Mouse (Mus musculus) G1E (cell line): ENCODE measurements around the gene Grin2b. TPM values are rescaled to one million over a fixed set of nuclear protein-coding genes. Genes with fewer than 3 reads are reported as not detected.

Experiments
- ATAC-seq: 2 replicates; pipeline ENCODE4 v1.8.0; 2016; ENCODE audit warnings: mild to moderate bottlenecking; ENCODE audit not compliant: insufficient number of reproducible peaks, poor library complexity, low FRiP score, severe bottlenecking; ENCODE audit errors: extremely low read depth
- DNase-seq: peaks from one replicate; pipeline ENCODE4 v3.0.0; 2012; ENCODE audit warnings: low spot score
- H3K27me3 ChIP-seq: 2 replicates; pipeline ENCODE4 v1.6.1; 2012; ENCODE audit warnings: mild to moderate bottlenecking, low read length, inconsistent platforms; ENCODE audit not compliant: insufficient read depth
- H3K36me3 ChIP-seq: replicated peaks from 2 replicates; pipeline ENCODE3; 2012; ENCODE audit warnings: mild to moderate bottlenecking, inconsistent platforms
- H3K4me1 ChIP-seq: 2 replicates; pipeline ENCODE4 v1.6.1; 2012; ENCODE audit warnings: low read depth, low read length, inconsistent platforms, mixed read lengths; ENCODE audit not compliant: insufficient read depth
- H3K4me3 ChIP-seq: 2 replicates; pipeline ENCODE4 v1.5.1; 2012; ENCODE audit warnings: low read depth, mild to moderate bottlenecking, inconsistent platforms, low read length, moderate library complexity, mixed read lengths
- H3K9me3 ChIP-seq: replicated peaks from 2 replicates; pipeline ENCODE4 v1.6.1; 2012; ENCODE audit warnings: inconsistent platforms
- CTCF ChIP-seq: IDR thresholded peaks from 2 replicates; pipeline ENCODE4 v1.5.1; 2012; ENCODE audit warnings: low read depth, low read length, inconsistent platforms, mixed read lengths
- GATA1 ChIP-seq: IDR thresholded peaks from 2 replicates; pipeline ENCODE4 v1.6.1; 2012; ENCODE audit warnings: borderline replicate concordance, low read length, inconsistent platforms, mixed read lengths
- GATA2 ChIP-seq: IDR thresholded peaks from 2 replicates; pipeline ENCODE4 v1.6.1; 2012; ENCODE audit warnings: low read depth, low read length, inconsistent platforms, borderline replicate concordance
- POLR2AphosphoS5 ChIP-seq: IDR thresholded peaks from 2 replicates; pipeline ENCODE4 v1.6.1; 2012; ENCODE audit warnings: low read depth, low read length, inconsistent platforms; ENCODE audit not compliant: insufficient replicate concordance
- TAL1 ChIP-seq: conservative IDR thresholded peaks from 2 replicates; pipeline ENCODE4 v1.6.1; 2012; ENCODE audit warnings: low read depth, low read length, inconsistent platforms, mixed read lengths
- polyA plus RNA-seq: library from polyadenylated mRNA; stranded (reverse); fragments of >175 nt; gene quantifications from 2 replicates; pipeline ENCODE4 v1.2.3, GENCODE M21; 2012
- total RNA-seq, 2 experiments: library from RNA; stranded (forward) in 1 of 2; stranded (reverse) in 1 of 2; fragments of 200-1000 nt in 1 of 2; fragments of >200 nt in 1 of 2; fragmentation: Nextera tagmentation in 1 of 2; gene quantifications; 2 replicates each; pipeline ENCODE4 v1.2.3; 2014 to 2017

Gene Grin2b
- total RNA-seq (2014; fragmentation: Nextera tagmentation) (not detected in 2 replicates), total RNA-seq (2017) (0.05 and 0.06 TPM in 2 replicates), polyA plus RNA-seq (not detected in 2 replicates)

DNA sequence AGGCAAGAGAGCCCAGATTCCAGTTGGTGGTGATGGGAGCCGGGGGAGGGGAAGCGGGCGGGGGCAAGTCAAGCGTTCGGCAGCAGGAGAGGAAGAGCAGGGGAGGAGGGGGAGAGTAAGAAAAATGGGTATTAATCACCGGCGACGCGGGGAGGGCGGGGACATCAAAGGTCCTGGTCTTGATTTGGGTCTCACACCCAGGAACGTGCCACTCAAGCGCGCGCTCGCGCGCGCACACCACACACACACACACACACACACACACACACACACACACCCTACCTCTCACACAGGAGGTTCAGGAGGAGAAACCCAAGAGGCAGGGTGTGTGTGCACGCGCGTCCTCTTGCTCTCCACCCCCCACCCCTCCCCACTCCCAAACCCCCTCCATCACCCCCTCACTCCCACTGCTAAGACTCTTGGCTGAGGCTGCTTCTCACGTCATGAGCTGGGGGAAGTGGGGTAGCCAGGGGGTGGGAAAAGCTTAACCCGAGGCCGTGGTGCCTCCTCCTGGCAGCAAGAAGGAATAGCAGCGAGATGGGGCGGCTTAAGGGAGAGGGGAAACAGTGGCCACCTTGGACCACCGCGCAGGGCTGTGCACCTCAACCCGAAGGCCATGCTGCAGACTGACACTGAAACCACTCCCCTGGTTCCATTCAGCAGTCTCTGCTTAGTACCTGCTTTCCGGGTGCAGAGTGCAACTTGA lies at the start of gene Grin2b:
Gene Grin2b (minus strand): TSS at position 321 of the 706 bp plus-strand sequence.
- H3K4me1 ChIP-seq: no peaks in the 10 kb centered on the region

GRCm38 (mm10) chr6:136221894-136222293 lies 48.6 kb upstream of the Grin2b start:
- ATAC-seq (no peak), DNase-seq (no peak)
- Histone ChIP-seq H3K4me3 (no peak overlapping the region), H3K27me3 (no peaks in the 10 kb centered on the region), H3K36me3 (no peaks in the 10 kb centered on the region), H3K4me1 (no peaks in the 10 kb centered on the region), H3K9me3 (peaks cover 28% of the 10 kb centered on the region)
- TF ChIP-seq GATA1: no peak
- TF ChIP-seq TAL1: no peak
- TF ChIP-seq CTCF: no peak
- no peak for TF ChIP-seq GATA2
- TF ChIP-seq POLR2AphosphoS5: no peak

More for the DNA sequence above, at the start of gene Grin2b:
- TF ChIP-seq TAL1: no peak
- no peak for TF ChIP-seq POLR2AphosphoS5
- TF ChIP-seq CTCF: no peak
- TF ChIP-seq GATA1: no peak
- no peak for TF ChIP-seq GATA2
- DNase-seq (no peak), ATAC-seq (no peak)
- peak within 1 kb of the TSS; percentile 38; the same call in 1 of the 2 replicates for H3K4me3 ChIP-seq
- no peaks in the 10 kb centered on the region for H3K27me3 ChIP-seq
- H3K9me3 ChIP-seq: peaks cover 58% of the 10 kb centered on the region
- H3K36me3 ChIP-seq: no peaks in the 10 kb centered on the region

DNA sequence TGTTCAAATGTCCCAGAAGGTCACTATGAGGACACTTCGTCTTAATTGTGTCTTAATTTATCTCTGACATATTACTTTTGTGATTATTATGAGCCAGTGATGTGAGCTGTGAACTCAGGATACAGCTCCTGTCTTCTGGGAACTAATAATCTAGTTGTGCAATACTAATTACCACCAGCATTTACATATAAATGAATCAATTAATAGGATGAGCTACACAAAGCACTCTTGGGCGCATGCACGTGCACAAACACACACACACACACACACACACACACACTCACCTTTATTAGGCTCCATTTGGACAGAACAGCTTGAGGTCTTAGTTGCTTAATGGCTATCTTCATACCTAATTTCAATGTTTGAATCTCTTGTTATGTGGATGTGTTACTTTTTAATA lies 37.1 kb upstream of the Grin2b start:
- no peaks in the 10 kb centered on the region for H3K27me3 ChIP-seq
- no peaks in the 10 kb centered on the region for H3K4me1 ChIP-seq
- no peak for ATAC-seq
- TF ChIP-seq POLR2AphosphoS5 (no peak), TAL1 (no peak), GATA2 (no peak), GATA1 (no peak), CTCF (no peak)
- DNase-seq: no peak
- no peaks in the 10 kb centered on the region for H3K36me3 ChIP-seq
- peaks cover 22% of the 10 kb centered on the region for H3K9me3 ChIP-seq
- no peak overlapping the region for H3K4me3 ChIP-seq

GRCm38 (mm10) chr6:136199814-136200213 lies 26.5 kb upstream of the Grin2b start:
- Histone ChIP-seq H3K36me3 (no peaks in the 10 kb centered on the region), H3K27me3 (no peaks in the 10 kb centered on the region), H3K4me3 (no peak overlapping the region), H3K9me3 (peaks cover 28% of the 10 kb centered on the region), H3K4me1 (no peaks in the 10 kb centered on the region)
- no peak for ATAC-seq
- TF ChIP-seq GATA2 (no peak), GATA1 (no peak), CTCF (no peak), TAL1 (no peak), POLR2AphosphoS5 (no peak)
- no peak for DNase-seq

DNA sequence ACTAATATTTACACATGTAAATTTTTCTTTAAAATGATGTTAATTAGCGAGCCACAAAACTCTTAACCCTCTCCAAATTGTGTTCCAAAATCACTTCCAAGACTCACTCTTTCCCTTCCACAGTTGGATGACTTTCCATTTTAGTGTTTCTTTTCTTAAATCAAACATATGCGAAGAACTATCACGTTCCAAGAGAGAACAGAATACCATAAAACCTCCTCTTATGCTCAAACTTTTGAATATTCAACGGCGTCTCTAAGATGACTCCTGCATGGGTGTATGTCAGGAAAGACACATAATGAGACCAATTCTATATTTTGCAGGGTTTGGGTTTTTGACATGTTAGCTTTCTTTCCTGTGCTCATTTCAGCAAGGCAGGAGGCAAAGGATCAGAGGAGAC lies 21.3 kb upstream of the Grin2b start:
- DNase-seq (no peak), ATAC-seq (no peak)
- Histone ChIP-seq H3K27me3 (no peaks in the 10 kb centered on the region), H3K4me3 (no peak overlapping the region), H3K4me1 (no peaks in the 10 kb centered on the region), H3K36me3 (no peaks in the 10 kb centered on the region), H3K9me3 (peaks cover 17% of the 10 kb centered on the region)
- TF ChIP-seq TAL1 (no peak), GATA1 (no peak), GATA2 (no peak), POLR2AphosphoS5 (no peak), CTCF (no peak)

DNA sequence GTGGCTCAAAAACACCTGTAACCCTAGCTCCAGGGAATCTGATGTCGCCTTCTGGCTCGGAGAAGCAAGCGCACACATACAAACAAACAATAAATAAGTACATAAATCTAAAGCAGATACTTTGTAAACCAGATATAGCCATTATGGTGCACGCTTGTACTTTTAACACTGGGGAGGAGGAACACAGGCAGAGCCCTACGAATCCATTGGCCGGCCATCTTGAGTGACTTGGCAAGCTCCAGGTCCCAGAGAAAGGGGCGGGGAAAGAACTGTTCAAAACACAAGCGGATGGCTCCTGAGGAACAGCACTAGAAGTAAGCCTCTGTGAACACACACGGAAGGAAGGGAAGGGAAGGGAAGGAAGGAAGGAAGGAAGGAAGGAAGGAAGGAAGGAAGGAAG lies 4.8 kb upstream of the Grin2b start:
- no peaks in the 10 kb centered on the region for H3K36me3 ChIP-seq
- H3K9me3 ChIP-seq: peaks cover 38% of the 10 kb centered on the region
- H3K27me3 ChIP-seq: no peaks in the 10 kb centered on the region
- no peaks in the 10 kb centered on the region for H3K4me1 ChIP-seq
- DNase-seq (no peak), ATAC-seq (no peak)
- H3K4me3 ChIP-seq: no peak overlapping the region
- TF ChIP-seq TAL1 (no peak), CTCF (no peak), GATA1 (no peak), POLR2AphosphoS5 (no peak), GATA2 (no peak)

DNA sequence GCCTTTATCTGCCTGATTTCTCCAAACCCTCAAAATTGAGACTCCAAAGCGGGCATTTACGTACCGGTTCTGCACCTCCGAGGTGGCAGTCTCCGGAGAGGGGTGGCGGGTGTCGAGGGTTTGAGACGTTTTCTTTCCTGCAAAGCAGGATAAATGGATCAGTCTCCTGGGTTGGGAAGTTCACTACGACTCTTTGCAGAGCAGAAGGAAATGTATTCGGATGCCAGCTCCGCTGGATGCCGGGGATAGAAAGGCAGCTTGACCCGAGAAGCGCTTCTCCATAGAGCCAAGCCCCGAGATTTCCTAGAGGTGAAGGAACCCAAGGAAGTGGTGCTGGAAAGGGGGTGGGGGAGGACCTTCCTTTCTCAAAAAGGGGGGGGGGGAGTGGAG lies 515 bp downstream of the Grin2b start:
- ATAC-seq (no peak), DNase-seq (no peak)
- H3K4me3 ChIP-seq: no peak overlapping the region
- H3K4me1 ChIP-seq: no peaks in the 10 kb centered on the region
- H3K27me3 ChIP-seq: no peaks in the 10 kb centered on the region
- peaks cover 57% of the 10 kb centered on the region for H3K9me3 ChIP-seq
- H3K36me3 ChIP-seq: no peaks in the 10 kb centered on the region
- TF ChIP-seq POLR2AphosphoS5: no peak
- TF ChIP-seq GATA1: no peak
- no peak for TF ChIP-seq CTCF
- TF ChIP-seq TAL1: no peak
